Mouse (Mus musculus): Measurements from ENCODE around the gene Crisp2. TPM values are rescaled to one million over a fixed set of nuclear protein-coding genes. Genes with fewer than 3 reads are reported as not detected.

Gene Crisp2
- total RNA-seq (2021), result not detected

DNA sequence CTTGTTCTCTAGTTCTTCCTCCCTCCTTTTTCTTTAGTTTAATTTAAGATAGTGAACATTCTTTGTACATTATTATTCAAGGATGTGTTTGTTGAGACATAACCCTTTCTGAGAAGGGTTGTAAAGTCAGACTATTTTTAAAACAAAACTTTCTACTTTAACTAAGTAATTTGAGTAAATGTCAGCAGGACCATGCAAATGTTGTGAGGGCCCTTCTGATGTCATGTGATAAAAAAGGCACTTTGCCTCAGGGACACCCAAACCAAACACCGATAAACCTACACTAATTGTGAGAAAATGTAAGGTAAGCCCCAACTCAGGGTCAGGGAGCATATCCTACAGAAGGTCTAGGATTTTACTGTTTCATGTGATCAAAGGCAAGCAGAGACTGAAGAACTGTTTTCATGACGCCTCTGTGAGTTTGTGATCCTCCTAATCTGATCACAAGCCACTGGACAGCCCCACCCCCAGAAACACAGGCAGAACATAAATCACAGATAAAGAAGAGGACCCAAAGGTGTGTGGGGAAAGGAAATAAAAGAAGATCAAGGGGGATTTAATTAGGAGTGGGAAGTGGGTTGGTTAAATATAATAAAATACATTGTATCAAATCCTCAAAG is at the start of gene Crisp2:
Gene Crisp2, minus strand, starts transcription at position 51 of the 620 bp plus-strand sequence.
- no peak for DNase-seq (ENCODE audit: extremely low spot score in 1 of 2, low spot score in 1 of 2)

- DNase-seq (ENCODE audit: extremely low spot score in 1 of 2, low spot score in 1 of 2), result no peak
Observed at GRCm38 (mm10) chr17:40855065-40855464, 48.3 kb upstream of the Crisp2 start.

GRCm38 (mm10) chr17:40837308-40837707 is 30.5 kb upstream of the Crisp2 start:
- DNase-seq (ENCODE audit: extremely low spot score in 1 of 2, low spot score in 1 of 2), result no peak

GRCm38 (mm10) chr17:40831870-40832269 is 25.1 kb upstream of the Crisp2 start:
- no peak for DNase-seq (ENCODE audit: extremely low spot score in 1 of 2, low spot score in 1 of 2)

- peak in 1 of 2 experiments; percentile 10 for DNase-seq (ENCODE audit: extremely low spot score in 1 of 2, low spot score in 1 of 2)
Observed at GRCm38 (mm10) chr17:40824549-40824948, 17.7 kb upstream of the Crisp2 start.

DNA sequence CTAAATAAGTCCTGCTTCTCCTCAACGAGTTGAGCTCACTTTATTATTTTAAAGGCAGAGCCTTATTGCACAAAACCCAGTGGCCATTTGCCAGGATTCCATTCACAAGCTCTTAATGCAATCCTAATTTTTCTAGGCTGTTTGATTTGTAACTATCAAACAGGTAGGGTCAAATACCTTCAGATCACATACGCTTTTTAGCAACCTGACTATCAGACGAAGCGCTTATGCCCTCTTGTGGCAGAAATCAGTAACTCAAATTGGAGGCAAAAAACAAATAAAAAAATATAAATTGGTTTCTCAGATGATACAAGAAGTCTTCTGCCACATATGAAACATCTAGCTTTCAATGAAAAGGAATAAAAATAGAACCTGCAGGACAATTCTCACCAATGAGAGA is 17.0 kb upstream of the Crisp2 start:
- no peak for DNase-seq (ENCODE audit: extremely low spot score in 1 of 2, low spot score in 1 of 2)

- DNase-seq (ENCODE audit: extremely low spot score in 1 of 2, low spot score in 1 of 2), result no peak
Observed at GRCm38 (mm10) chr17:40821477-40821876, 14.7 kb upstream of the Crisp2 start.

GRCm38 (mm10) chr17:40817340-40817943 is 10.6 kb upstream of the Crisp2 start:
- DNase-seq (ENCODE audit: extremely low spot score in 1 of 2, low spot score in 1 of 2), result no peak

- no peak for DNase-seq (ENCODE audit: extremely low spot score in 1 of 2, low spot score in 1 of 2)
Observed at GRCm38 (mm10) chr17:40812259-40812658, 5.5 kb upstream of the Crisp2 start.

DNA sequence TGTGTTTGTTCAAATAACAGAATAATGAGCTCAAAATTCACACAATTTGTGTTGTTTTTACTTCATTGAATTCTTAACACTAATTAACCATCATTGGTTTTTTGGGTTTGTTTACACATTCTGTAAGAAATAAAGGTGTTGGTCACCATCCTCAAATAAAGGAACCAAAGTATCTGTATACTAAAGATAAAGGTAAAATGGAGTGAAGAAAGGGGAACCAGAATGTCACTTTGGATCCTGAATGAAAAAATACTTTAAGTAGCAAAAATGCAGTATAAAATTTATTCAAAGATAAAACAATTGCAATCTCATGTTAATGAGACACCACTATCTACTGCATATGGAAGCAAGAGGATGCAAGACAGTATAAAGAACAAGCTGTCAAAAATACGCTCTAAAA is 4.8 kb upstream of the Crisp2 start:
- no peak for DNase-seq (ENCODE audit: extremely low spot score in 1 of 2, low spot score in 1 of 2)

- no peak for DNase-seq (ENCODE audit: extremely low spot score in 1 of 2, low spot score in 1 of 2)
Observed at GRCm38 (mm10) chr17:40810934-40811333, 4.1 kb upstream of the Crisp2 start, which contains the start of gene Rhag. Gene Rhag (plus strand): TSS chr17:40811126.

DNA sequence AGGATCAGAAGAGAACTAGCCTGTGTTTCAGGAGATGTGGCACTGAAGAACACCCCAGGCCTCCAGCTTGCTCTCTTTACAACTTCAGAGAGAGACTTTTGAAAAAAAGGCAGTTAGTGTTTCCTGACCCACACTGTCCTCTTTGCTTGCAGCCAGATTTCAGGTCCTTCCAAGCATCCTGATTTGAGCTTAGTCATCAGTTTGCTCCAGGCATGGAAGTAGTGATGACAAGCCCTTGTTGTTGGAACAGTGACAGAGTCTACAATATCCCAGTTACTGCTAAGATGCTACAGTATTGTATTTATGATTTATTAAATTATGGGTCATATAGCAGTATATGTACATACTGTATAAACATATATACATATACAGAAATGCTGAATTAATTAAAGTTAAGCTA is 1.3 kb upstream of the Crisp2 start:
- no peak for DNase-seq (ENCODE audit: extremely low spot score in 1 of 2, low spot score in 1 of 2)

DNA sequence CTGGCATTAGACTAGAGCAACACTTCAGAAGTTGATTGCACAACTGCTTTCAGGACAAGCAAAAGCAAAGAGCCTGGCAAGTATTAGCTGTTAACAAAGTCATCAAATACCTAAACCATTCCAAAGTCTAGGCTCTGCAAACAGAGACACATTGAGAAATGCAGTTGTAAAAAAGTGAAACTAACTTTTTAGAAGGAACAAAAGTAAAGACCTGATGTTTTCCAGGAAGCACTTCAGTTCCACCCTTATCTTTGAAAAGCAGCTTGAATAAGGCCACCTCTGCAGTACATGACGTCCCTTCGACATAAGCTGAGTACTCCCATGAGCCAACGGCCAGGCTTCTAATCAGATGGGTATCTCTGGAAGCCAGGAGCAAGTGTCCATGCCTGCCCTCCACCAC is 253 bp downstream of the Crisp2 start:
- no peak for DNase-seq (ENCODE audit: extremely low spot score in 1 of 2, low spot score in 1 of 2)

GRCm38 (mm10) chr17:40802707-40803340 is 4.0 kb downstream of the Crisp2 start:
- no peak for DNase-seq (ENCODE audit: extremely low spot score in 1 of 2, low spot score in 1 of 2)

DNA sequence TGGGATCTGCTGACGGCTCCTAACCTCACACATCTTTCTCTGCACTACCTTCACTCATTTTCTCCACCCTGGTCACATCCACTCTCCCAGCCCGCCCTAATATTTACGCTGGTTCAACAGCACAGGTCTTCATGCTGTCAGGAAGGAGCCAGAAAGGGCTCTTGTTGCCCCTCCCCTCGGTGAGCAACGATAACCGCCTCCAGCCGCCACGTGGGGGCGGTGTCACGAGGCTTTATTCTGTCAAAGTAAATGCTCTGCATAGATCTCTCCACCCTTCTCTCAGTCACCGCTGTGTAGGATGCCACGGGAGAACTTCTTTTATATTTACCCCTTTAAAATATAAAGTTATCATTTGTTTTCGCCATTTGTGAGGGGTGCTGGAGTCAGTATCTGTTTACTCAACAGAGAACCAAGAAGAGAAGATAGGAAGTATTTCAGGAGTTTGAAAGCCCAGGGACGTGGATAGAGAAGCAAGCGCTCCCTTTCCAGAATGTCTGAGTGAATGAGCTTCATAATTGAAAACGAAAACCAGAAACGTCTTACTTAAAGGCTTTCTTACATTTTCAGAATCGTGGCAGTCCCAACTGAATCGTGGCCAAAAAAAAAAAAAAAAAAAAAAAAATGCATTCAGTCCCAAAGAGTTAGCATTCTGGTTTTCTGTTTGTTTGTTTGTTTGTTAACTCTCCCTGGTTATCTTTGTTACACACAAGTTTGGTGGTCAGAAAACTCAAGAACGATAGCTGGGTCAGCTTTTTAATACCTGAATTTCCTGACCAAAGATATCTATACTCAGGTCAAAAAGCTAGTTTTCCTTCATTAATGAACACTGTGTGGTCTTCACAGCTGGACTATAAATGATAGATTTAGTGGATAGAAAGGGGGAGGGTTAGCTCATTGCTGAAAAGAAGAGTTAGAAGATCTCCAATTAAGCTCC is 12.6 kb downstream of the Crisp2 start:
- DNase-seq (ENCODE audit: extremely low spot score in 1 of 2, low spot score in 1 of 2), result no peak

GRCm38 (mm10) chr17:40789877-40790276 is 16.9 kb downstream of the Crisp2 start:
- no peak for DNase-seq (ENCODE audit: extremely low spot score in 1 of 2, low spot score in 1 of 2)

DNA sequence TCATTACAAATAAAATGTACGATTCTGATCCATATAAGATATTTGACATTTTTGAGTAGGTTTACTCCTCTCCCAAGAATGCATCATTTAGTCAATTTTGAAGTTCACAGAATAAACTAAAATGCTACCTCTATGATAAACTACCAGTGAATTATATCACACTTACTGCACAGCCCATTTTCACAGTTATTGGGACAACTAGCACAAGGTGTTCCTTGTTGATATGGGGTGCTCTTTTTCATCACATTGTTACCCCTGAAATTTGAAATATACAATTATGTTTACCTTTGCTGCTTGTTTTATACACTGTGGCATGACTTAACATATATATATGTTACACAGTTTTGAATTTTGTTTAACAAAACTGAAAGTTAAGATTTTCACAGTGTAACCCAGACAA is 39.7 kb downstream of the Crisp2 start:
- DNase-seq (ENCODE audit: extremely low spot score in 1 of 2, low spot score in 1 of 2), result no peak

- no peak for DNase-seq (ENCODE audit: extremely low spot score in 1 of 2, low spot score in 1 of 2)
Observed at GRCm38 (mm10) chr17:40763662-40764061, 43.1 kb downstream of the Crisp2 start.

GRCm38 (mm10) chr17:40731724-40732123 is 75.1 kb downstream of the Crisp2 start:
- DNase-seq (ENCODE audit: extremely low spot score in 1 of 2, low spot score in 1 of 2), result no peak

GRCm38 (mm10) chr17:40731296-40731695 is 75.5 kb downstream of the Crisp2 start:
- no peak for DNase-seq (ENCODE audit: extremely low spot score in 1 of 2, low spot score in 1 of 2)

DNA sequence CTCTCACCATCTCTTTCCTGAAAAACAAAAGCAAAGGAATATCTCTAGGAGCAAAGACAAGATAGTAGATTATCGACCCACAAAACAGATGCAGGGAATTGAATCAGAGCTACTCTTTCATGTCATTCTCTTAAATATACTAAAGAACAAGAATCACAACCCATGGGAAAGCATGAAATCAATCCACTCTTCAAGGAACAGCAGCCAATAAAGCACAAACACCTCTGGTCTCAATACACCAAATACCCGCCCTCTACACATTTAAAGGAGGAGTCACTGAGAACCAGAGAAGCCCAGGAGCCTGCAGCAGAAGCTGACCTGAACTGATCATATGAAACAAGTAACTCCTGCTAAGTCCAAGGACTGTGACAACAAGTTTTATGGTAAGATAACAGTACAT is 80.0 kb downstream of the Crisp2 start, which contains the start of gene Esp1:
Gene Esp1, plus strand, starts transcription at position 301 of the 400 bp plus-strand sequence.
- no peak for DNase-seq (ENCODE audit: extremely low spot score in 1 of 2, low spot score in 1 of 2)

Measured in layer of hippocampus, postnatal 25 days (tissue).